Mouse (Mus musculus) neural tube, embryonic 14.5 days (tissue): Measurements from ENCODE around the gene Vsnl1. TPM values are rescaled to one million over a fixed set of nuclear protein-coding genes. Genes with fewer than 3 reads are reported as not detected.
A peak's percentile ranks its signal among the peaks of the same experiment; 100 is the strongest.

Experiments used
- ATAC-seq: fragments of 200-750 bp; cut with Nextera tagmentation; 2 replicates; pipeline ENCODE4 v1.8.0; 2017; ENCODE audit warnings: low read depth, mild to moderate bottlenecking, moderate TSS enrichment, moderate library complexity
- H3K27ac ChIP-seq: fragments of 300-500 bp; sonication (generic); 2 replicates; pipeline ENCODE4 v1.5.1; 2014; ENCODE audit warnings: low read depth, mild to moderate bottlenecking, control low read depth, low read length, moderate library complexity, mixed read lengths
- H3K27me3 ChIP-seq: fragments of 300-500 bp; sonication (generic); 2 replicates; pipeline ENCODE4 v1.6.1; 2014; ENCODE audit warnings: low read length; ENCODE audit not compliant: control insufficient read depth, insufficient read depth
- H3K36me3 ChIP-seq: fragments of 300-500 bp; sonication (generic); 2 replicates; pipeline ENCODE4 v1.6.1; 2014; ENCODE audit warnings: low read length, mixed read lengths; ENCODE audit not compliant: control insufficient read depth, insufficient read depth
- H3K4me1 ChIP-seq: fragments of 300-500 bp; sonication (generic); 2 replicates; pipeline ENCODE4 v1.6.1; 2014; ENCODE audit warnings: low read length; ENCODE audit not compliant: control insufficient read depth, insufficient read depth
- H3K4me2 ChIP-seq: fragments of 300-500 bp; sonication (generic); 2 replicates; pipeline ENCODE4 v1.6.1; 2014; ENCODE audit warnings: mild to moderate bottlenecking, low read depth, low read length, control low read depth
- H3K4me3 ChIP-seq: fragments of 300-500 bp; sonication (generic); 2 replicates; pipeline ENCODE4 v1.5.1; 2014; ENCODE audit warnings: low read depth, low read length, control low read depth, mixed read lengths
- H3K9ac ChIP-seq: fragments of 300-500 bp; sonication (generic); replicated peaks from 2 replicates; pipeline ENCODE4 v1.6.1; 2014; ENCODE audit warnings: low read depth, mild to moderate bottlenecking, control low read depth, low read length, mixed read lengths
- H3K9me3 ChIP-seq: fragments of 300-500 bp; sonication (generic); 2 replicates; pipeline ENCODE4 v1.6.1; 2016; ENCODE audit warnings: low read length; ENCODE audit not compliant: control insufficient read depth
- WGBS: fragments of 180-500 bp; shearing (Covaris S2); extraction: QIAGEN DNeasy Blood & Tissue Kit; methylation state at CpG from one replicate; pipeline ENCODE4 v1.1.7; 2014; 5-methylcytosine and 5-hydroxymethylcytosine counted together
- polyA plus RNA-seq: library from polyadenylated mRNA; unstranded; fragments of >200 nt; fragmentation: Nextera tagmentation; extraction: Ambion mirVana; gene quantifications from 2 replicates; pipeline ENCODE4 v1.2.1, GENCODE M21; 2014

Vsnl1 gene
- polyA plus RNA-seq, 1 experiment from 2014 or later, result 197 TPM

DNA sequence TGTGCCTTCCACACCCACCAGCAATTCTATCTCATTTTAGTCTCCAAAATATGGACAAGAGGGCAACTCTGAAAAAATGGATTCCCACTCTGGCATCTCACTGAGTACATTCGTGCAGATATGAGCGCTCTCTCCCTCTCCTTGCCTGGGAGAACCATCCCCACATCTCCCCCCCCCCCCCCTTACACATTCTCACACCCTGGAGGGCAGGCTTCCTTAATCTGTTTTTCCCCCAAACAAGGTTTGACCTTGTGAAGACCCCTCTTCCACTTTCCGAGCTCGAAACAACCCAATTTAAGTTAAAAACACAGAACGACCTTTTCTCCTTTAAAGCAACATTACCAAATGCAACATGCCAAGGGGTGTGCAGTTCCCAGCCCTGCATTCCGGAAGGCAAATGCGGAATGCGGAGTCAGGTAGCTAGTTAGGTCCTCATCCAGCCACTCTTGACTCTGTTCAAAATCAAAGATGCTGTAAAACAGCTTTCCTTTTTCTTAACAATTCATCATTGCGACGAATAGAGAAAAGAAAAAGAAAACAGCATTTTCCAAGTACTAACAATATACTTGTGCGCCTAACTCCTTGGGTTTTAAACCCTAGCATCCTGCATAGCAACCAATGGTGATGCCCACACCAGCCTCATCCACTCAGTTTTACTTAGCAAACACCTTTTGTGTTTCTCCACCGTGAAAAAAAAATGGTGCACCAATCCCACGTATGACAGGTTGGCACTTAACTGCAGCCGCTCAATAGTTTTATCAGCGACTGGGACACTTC lies 979 bp downstream of the Vsnl1 start:
- Histone ChIP-seq H3K27ac (peak overlapping the region; percentile 66; the same call in 1 of the 2 replicates), H3K9ac (peak overlapping the region; percentile 33; the same call in 1 of the 2 replicates), H3K27me3 (no peaks in the 10 kb centered on the region), H3K36me3 (no peaks in the 10 kb centered on the region), H3K9me3 (no peaks in the 10 kb centered on the region), H3K4me3 (peak overlapping the region; percentile 44), H3K4me1 (no peaks in the 10 kb centered on the region; the same call in 1 of the 2 replicates), H3K4me2 (peak overlapping the region; percentile 66)
- WGBS, result 4% methylated on average over 15 of the region's 15 CpGs
- no peak for ATAC-seq

DNA sequence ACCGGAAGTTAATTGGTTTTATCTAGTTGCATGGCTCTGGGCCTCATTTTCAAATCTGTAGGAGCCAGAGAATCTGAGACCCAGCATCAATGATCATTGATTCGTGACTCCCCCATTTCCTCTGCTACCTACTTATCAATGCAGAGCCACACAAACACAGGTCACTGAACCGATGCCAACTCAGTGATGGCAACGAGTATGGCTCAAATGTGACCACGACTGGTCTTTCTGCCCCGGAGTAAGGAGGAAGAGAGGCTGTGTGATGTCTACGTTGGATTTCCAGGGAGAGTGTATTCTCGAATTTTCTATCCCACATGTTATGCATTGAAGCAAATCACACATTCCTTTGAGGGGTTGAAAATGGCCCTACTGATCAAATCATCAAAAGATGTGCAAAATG lies 2.0 kb downstream of the Vsnl1 start:
- Histone ChIP-seq H3K4me1 (no peaks in the 10 kb centered on the region; the same call in 1 of the 2 replicates), H3K27me3 (no peaks in the 10 kb centered on the region), H3K4me2 (peak overlapping the region; percentile 27; the same call in 1 of the 2 replicates), H3K9me3 (no peaks in the 10 kb centered on the region), H3K4me3 (peak overlapping the region; percentile 44; the same call in 1 of the 2 replicates), H3K27ac (no peak overlapping the region), H3K36me3 (no peaks in the 10 kb centered on the region), H3K9ac (0 out of 2 replicates have a peak overlapping the region, but pooled peaks have one; percentile 11)
- ATAC-seq, result no peak
- 73% methylated on average over 8 of the region's 8 CpGs for WGBS

DNA sequence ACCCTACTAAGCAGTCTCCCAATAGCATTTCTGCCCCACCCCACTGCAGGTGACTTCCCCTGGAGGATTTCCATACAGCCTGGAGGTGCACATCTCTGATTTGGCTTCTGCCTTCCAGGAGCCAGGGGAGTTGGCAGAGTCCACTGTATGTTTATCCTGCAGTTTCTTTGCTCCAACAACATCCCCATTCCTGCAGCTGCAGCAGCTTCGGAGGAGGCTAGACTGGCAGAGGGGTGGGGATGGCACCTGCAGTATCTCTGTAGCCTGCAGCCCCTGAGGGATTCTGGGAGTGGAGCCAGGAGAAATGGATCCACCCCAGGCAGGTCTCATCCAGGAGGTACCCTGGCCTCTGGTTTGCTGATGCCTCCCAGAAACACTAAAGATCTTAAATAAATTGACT lies 2.7 kb downstream of the Vsnl1 start:
- H3K27ac ChIP-seq, result no peak overlapping the region
- 39% methylated on average over 1 of the region's 1 CpGs for WGBS
- no peaks in the 10 kb centered on the region for H3K9me3 ChIP-seq
- H3K27me3 ChIP-seq, result no peaks in the 10 kb centered on the region
- H3K36me3 ChIP-seq, result no peaks in the 10 kb centered on the region
- H3K4me3 ChIP-seq, result no peak overlapping the region
- H3K4me2 ChIP-seq, result peak overlapping the region; percentile 29; the same call in 1 of the 2 replicates
- no peak overlapping the region for H3K9ac ChIP-seq
- H3K4me1 ChIP-seq, result no peaks in the 10 kb centered on the region; the same call in 1 of the 2 replicates
- ATAC-seq, result no peak

DNA sequence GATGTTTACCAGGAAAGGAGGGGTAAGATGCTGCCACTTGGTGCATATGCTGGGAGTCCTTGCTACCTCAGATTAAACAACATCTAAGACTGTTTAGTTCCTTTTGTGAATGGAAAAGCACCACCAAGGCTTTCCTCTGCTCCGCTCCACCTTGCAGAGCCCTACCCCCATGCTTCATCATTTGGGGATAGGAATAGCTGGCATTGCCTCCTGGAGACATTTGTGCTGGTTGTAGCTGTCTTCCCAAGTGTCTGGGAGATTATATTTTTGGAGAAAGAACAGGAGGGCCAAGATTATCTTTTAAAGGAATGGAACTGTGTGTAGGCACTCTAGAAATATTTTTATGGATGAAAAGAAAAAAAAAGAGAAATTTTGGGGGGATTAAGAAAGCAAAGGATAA lies 3.3 kb downstream of the Vsnl1 start:
- no peak overlapping the region for H3K4me3 ChIP-seq
- no peaks in the 10 kb centered on the region; the same call in 1 of the 2 replicates for H3K4me1 ChIP-seq
- no peak overlapping the region for H3K9ac ChIP-seq
- no peaks in the 10 kb centered on the region for H3K36me3 ChIP-seq
- H3K27ac ChIP-seq, result no peak overlapping the region
- no peaks in the 10 kb centered on the region for H3K27me3 ChIP-seq
- WGBS, result 93% methylated on average over 1 of the region's 1 CpGs
- ATAC-seq, result no peak
- no peaks in the 10 kb centered on the region for H3K9me3 ChIP-seq
- H3K4me2 ChIP-seq, result no peak overlapping the region

DNA sequence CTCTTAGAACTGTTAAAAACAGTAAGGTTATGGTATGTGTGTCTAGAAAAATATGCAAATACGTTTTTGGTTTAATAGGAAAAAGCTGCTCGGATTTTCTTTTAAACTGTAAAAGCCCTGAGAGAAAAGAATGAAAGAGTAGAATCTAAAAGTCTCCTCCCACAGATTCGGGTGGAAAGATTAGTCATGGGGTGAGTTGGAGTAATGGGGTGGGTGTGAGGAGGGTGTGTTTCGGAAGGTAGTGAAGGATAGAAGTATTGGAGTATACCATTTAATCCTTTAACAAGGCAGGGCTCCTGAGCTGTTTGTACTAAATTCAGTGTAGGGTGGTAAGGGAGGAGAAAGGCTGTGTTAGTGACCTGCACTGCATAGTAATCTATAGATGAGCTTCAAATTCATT lies 9.0 kb downstream of the Vsnl1 start:
- Histone ChIP-seq H3K27ac (no peak overlapping the region), H3K9ac (no peak overlapping the region), H3K36me3 (no peaks in the 10 kb centered on the region), H3K4me1 (no peaks in the 10 kb centered on the region), H3K4me2 (no peak overlapping the region), H3K27me3 (no peaks in the 10 kb centered on the region), H3K9me3 (no peaks in the 10 kb centered on the region), H3K4me3 (no peak overlapping the region)
- no peak for ATAC-seq
- WGBS, result 73% methylated on average over 4 of the region's 4 CpGs

DNA sequence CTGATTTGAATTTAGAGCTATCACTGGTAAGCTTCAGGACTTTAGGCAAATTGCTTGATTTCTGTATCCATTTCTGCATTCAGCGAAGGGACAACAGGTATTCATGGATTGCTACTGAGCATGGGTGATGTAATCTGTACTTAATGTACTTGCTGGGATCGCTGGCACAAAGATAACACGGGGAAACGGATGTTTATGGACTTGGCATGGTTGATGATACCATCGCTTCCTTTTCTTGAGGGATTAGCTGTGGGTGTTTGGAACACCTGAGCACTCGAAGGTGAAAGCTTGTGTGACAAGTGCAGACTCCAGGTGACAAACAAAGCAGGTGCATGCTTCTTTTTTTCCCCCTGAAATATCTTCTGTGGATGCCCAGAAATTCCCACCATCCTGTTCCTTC lies 18.3 kb downstream of the Vsnl1 start:
- no peaks in the 10 kb centered on the region for H3K27me3 ChIP-seq
- H3K9ac ChIP-seq, result no peak overlapping the region
- ATAC-seq, result no peak
- no peak overlapping the region for H3K4me3 ChIP-seq
- no peaks in the 10 kb centered on the region for H3K36me3 ChIP-seq
- no peaks in the 10 kb centered on the region for H3K9me3 ChIP-seq
- 90% methylated on average over 6 of the region's 6 CpGs for WGBS
- H3K4me2 ChIP-seq, result no peak overlapping the region
- no peak overlapping the region for H3K27ac ChIP-seq
- H3K4me1 ChIP-seq, result no peaks in the 10 kb centered on the region

DNA sequence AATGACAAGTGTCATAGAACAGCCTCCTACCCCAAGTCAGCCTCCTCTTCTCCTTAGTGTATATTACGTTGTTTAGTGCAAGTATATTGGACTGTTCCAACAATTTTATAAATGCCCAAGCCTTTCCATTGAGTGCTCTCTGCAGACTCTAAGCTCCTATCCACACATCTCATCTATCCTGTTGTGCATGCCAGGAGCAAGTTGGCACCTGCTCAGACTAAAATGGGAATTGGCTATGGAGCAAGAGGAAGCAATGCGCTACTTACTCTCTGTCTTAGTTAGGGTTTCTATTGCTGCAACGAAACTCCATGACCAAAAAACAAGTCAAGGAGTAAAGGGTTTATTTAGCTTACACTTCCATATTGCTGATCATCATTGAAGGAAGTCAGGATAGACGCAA lies 28.7 kb downstream of the Vsnl1 start:
- Histone ChIP-seq H3K27me3 (no peaks in the 10 kb centered on the region), H3K4me3 (no peak overlapping the region), H3K4me1 (no peaks in the 10 kb centered on the region), H3K9me3 (no peaks in the 10 kb centered on the region), H3K36me3 (no peaks in the 10 kb centered on the region), H3K9ac (no peak overlapping the region), H3K4me2 (no peak overlapping the region), H3K27ac (no peak overlapping the region)
- WGBS, result 91% methylated on average over 4 of the region's 4 CpGs
- no peak for ATAC-seq

DNA sequence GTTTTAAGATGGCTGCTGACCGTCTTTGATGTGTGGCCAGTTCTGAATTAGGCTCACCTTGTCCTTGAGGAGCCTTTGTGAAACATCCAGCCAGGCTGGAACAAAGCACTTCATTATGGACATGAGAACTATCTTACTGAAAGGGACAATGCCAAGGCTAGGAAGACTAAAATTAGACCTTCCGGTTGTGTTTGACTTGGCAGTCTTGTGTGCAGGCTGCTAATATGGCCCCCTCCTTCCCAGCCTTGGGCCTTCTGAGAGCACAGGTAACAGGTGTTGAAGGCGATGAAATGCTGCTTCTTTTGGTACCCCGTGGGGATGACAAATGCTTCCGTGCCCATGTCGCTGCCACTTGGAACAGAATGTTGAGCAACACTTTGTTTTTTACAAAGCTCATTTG lies 37.6 kb downstream of the Vsnl1 start:
- no peaks in the 10 kb centered on the region for H3K4me1 ChIP-seq
- no peak for ATAC-seq
- no peaks in the 10 kb centered on the region for H3K27me3 ChIP-seq
- H3K36me3 ChIP-seq, result no peaks in the 10 kb centered on the region
- no peak overlapping the region for H3K27ac ChIP-seq
- 97% methylated on average over 6 of the region's 6 CpGs for WGBS
- no peak overlapping the region for H3K4me2 ChIP-seq
- H3K4me3 ChIP-seq, result no peak overlapping the region
- no peak overlapping the region for H3K9ac ChIP-seq
- no peaks in the 10 kb centered on the region for H3K9me3 ChIP-seq

DNA sequence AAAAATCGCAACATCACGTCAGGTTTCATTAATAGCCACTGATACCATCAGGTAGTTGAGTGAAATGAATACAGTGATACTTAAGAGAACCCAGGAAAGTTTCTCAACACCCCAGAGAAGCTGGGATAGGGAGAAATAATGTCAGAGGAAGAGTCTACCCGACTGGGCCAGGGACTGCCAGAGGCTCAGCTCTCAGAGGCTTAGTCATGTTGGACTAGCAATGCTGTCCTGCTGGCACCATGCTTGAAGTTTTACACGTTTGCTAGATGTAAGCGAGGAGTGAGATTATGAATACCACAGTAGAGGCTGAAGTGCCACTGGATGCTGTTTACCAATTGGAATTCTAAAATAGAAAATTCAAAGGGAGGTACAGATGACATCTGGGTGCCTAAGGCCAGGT lies 39.4 kb downstream of the Vsnl1 start:
- no peaks in the 10 kb centered on the region for H3K4me1 ChIP-seq
- H3K36me3 ChIP-seq, result no peaks in the 10 kb centered on the region
- H3K27ac ChIP-seq, result no peak overlapping the region
- no peak overlapping the region for H3K4me2 ChIP-seq
- WGBS, result 90% methylated on average over 5 of the region's 5 CpGs
- H3K27me3 ChIP-seq, result no peaks in the 10 kb centered on the region
- H3K9ac ChIP-seq, result no peak overlapping the region
- no peak for ATAC-seq
- no peak overlapping the region for H3K4me3 ChIP-seq
- no peaks in the 10 kb centered on the region for H3K9me3 ChIP-seq
